Mouse (Mus musculus) heart, adult 2 months (tissue): Measurements from ENCODE around the gene Ptprm. TPM values are rescaled to one million over a fixed set of nuclear protein-coding genes. Genes with fewer than 3 reads are reported as not detected.

ENCODE experiments used
- DNase-seq, 2 experiments: peaks; one replicate each; pipeline ENCODE4 v3.0.0; 2021
- H3K27ac ChIP-seq: fragments of 200-600 bp; 2 replicates; pipeline ENCODE4 v1.8.1; 2022
- H3K27me3 ChIP-seq: fragments of 200-500 bp; 2 replicates; pipeline ENCODE4 v1.6.1; 2012; ENCODE audit warnings: mild to moderate bottlenecking, low read length, inconsistent platforms, mixed read lengths; ENCODE audit not compliant: control insufficient read depth, insufficient read depth
- H3K36me3 ChIP-seq: fragments of 200-500 bp; 2 replicates; pipeline ENCODE4 v1.6.1; 2012; ENCODE audit warnings: low read length, inconsistent platforms; ENCODE audit not compliant: control insufficient read depth, insufficient read depth
- H3K4me1 ChIP-seq: fragments of 200-500 bp; 2 replicates; pipeline ENCODE4 v1.6.1; 2011; ENCODE audit warnings: low read length; ENCODE audit not compliant: control insufficient read depth, insufficient read depth
- H3K4me3 ChIP-seq: fragments of 200-600 bp; 2 replicates; pipeline ENCODE4 v1.8.1; 2022
- H3K79me2 ChIP-seq: fragments of 200-500 bp; replicated peaks from 2 replicates; pipeline ENCODE4 v1.6.1; 2012; ENCODE audit warnings: mild to moderate bottlenecking, inconsistent platforms, low read length, moderate library complexity, mixed read lengths; ENCODE audit not compliant: control insufficient read depth, insufficient read depth
- H3K9ac ChIP-seq: fragments of 200-500 bp; 2 replicates; pipeline ENCODE4 v1.6.1; 2012; ENCODE audit warnings: low read depth, mild to moderate bottlenecking, control low read depth, inconsistent platforms, low read length, mixed read lengths
- CTCF ChIP-seq: fragments of 200-600 bp; IDR thresholded peaks from 2 replicates; pipeline ENCODE4 v1.8.1; 2022; ENCODE audit warnings: antibody characterized with exemption, mild to moderate bottlenecking, moderate library complexity
- EP300 ChIP-seq: fragments of 200-500 bp; IDR thresholded peaks from 2 replicates; pipeline ENCODE4 v1.6.1; 2011; ENCODE audit warnings: low read depth, low read length, control low read depth; ENCODE audit not compliant: insufficient read depth
- POLR2A ChIP-seq: fragments of 200-500 bp; IDR thresholded peaks from 2 replicates; pipeline ENCODE4 v1.6.1; 2011; ENCODE audit warnings: mild to moderate bottlenecking, low read depth, low read length, control low read depth; ENCODE audit not compliant: insufficient read depth
- WGBS: fragments of 180-500 bp; shearing (Covaris S2); methylation state at CpG from one replicate; pipeline ENCODE4 v1.1.7; 2018; 5-methylcytosine and 5-hydroxymethylcytosine counted together
- intact Hi-C: fragments of 180-260 bp; cut with DNase I; formaldehyde crosslinking; loops from one replicate; pipeline ENCODE4 v1.15.1; 2025
- microRNA-seq, 2 experiments: library from miRNA; unstranded; fragments of <30 nt; microRNA quantifications; one replicate each; pipeline ENCODE4 v1.2.0; 2021
- polyA plus RNA-seq: library from polyadenylated mRNA; depleted of rRNA; stranded (reverse); fragments of >200 nt; gene quantifications from 2 replicates; pipeline ENCODE4 v1.2.3, GENCODE M21; 2012
- total RNA-seq, 2 experiments: library from RNA; stranded (reverse); gene quantifications; 2 replicates each; pipeline ENCODE4 v1.2.3; 2021

Gene Ptprm
- total and polyA plus RNA-seq, 3 experiments = 34.6 to 88.5 (median 78.9) TPM

DNA sequence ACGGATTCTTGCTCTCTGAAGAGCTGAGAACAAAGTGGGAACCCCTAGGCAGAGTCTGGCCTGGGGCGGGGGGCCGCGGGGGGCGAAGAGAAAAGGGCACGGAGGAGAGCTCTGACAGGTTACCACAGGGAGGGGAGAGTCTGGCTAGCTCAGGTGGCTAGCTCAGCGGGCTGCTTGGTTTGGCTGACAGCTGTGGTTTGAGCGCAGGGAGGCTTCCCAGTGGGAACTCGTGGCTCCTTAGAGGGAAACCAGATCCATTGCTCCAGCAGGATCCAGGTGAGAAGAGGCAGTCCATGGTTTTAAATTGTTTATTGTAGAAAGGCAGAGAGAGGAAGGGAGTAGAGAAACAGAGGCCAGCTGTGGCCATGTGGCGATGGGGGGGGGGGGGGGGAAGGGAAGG, 689.5 kb downstream of the Ptprm start:
- no peaks in the 10 kb centered on the region for H3K4me1 ChIP-seq
- no peaks in the 10 kb centered on the region for H3K79me2 ChIP-seq
- DNase-seq = no peak
- H3K9ac ChIP-seq = no peak overlapping the region
- intact Hi-C loops = no loop called here
- H3K4me3 ChIP-seq = no peak overlapping the region
- WGBS = 78% methylated on average over 10 of the region's 10 CpGs
- TF ChIP-seq CTCF (no peak), POLR2A (no peak), EP300 (no peak)
- H3K36me3 ChIP-seq = no peaks in the 10 kb centered on the region
- H3K27ac ChIP-seq = no peak overlapping the region
- no peaks in the 10 kb centered on the region for H3K27me3 ChIP-seq

DNA sequence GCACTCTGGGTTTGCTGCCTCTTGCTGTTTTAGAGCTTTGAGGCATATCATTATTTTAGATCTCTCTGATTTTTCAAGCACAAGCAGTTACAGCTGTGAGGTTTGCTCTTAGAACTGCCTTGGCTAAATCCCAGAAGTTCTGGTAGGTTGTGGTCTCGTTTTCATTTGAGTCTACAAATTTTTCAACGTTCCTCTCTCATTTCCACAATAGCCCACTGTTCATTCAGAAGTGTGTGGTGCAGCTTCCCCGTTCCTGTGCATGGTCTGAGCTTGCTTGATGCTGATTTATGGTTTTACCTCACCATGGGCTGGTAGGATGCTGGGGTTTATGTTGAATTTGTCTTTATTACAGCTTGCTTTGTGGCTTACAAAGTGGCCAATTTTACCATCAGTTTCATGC, 695.0 kb downstream of the Ptprm start:
- intact Hi-C loops = no loop called here
- 56% methylated on average over 3 of the region's 3 CpGs for WGBS
- DNase-seq = no peak

DNA sequence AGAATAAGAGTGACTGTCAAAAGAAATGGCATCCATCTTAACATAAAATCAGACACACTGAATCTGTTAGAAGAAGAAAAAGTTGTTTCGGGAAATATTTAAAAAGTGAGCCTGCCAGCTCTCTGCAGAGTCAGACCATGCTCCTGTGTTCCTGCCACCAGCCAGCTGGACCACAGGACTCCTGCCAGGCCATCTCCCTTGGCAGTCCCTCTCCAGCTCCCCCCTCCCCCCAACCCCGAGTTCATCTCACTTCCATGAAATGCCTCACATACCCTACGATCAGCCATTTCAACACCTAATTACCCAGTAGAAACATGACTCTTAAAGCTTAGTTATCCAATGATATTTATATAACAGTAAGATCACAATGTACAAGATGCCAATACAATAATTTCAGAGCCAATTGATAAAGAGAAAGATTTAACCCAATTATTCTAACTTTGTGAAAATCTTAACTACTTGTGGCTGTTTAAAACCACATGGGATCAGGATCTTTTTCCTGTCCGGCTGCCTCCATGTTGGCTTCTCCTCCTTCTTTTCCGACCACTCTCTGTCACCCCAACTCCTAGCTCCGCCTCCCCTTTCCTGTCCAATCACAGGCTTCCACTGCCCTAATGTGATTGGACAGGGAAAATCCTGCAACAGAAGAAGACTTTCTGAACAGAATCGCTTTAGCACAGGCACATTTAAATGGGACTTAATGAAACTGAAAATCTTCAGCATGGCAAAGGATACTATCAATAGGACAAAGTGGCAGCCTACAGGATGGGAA, 716.1 kb downstream of the Ptprm start:
- Histone ChIP-seq H3K9ac (no peak overlapping the region), H3K79me2 (no peaks in the 10 kb centered on the region), H3K4me3 (no peak overlapping the region), H3K4me1 (no peaks in the 10 kb centered on the region), H3K27ac (no peak overlapping the region), H3K36me3 (no peaks in the 10 kb centered on the region), H3K27me3 (no peaks in the 10 kb centered on the region)
- no peak for TF ChIP-seq CTCF
- TF ChIP-seq POLR2A = no peak
- TF ChIP-seq EP300 = no peak
- 69% methylated on average over 7 of the region's 7 CpGs for WGBS
- DNase-seq = peak in 1 of 2 experiments; percentile 8
- intact Hi-C loops = no loop called here

More for the DNA sequence above, 695.0 kb downstream of the Ptprm start:
- H3K36me3 ChIP-seq = no peaks in the 10 kb centered on the region
- H3K4me3 ChIP-seq = no peak overlapping the region
- H3K79me2 ChIP-seq = no peaks in the 10 kb centered on the region
- H3K27ac ChIP-seq = no peak overlapping the region
- H3K4me1 ChIP-seq = no peaks in the 10 kb centered on the region
- no peaks in the 10 kb centered on the region for H3K27me3 ChIP-seq
- no peak overlapping the region for H3K9ac ChIP-seq
- TF ChIP-seq POLR2A (no peak), CTCF (no peak), EP300 (no peak)

DNA sequence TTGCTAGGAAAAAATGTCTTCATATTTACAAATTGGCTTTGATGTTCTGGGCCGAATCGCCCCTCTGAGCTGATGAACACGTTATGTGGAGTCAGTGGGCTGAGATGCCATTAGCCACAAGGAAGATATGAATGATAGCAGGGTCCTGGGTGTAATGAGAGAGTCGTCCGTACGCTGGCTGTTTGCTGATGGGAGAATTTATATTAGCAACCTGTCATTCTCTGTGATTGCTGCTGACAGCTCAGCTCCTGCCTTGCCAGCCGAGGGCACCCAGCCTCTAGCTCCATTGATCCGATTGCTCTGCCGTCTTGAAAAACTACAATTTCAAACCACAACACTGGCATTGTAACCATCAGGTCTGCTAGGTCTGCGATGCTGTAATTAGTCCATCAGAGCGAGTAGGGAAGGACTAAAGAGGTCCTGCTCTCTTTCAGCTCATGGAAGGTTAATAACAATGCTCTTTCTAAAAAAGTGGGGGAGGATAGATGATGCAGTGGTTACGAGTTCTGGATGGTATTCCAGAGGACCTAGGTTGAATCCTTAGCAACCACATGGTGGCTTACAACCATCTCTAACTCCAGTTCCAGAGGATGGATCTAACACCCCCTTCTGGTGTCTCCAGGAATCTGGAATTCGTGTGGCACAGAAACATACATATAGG, 734.1 kb downstream of the Ptprm start:
- H3K4me1 ChIP-seq = no peaks in the 10 kb centered on the region
- no peak overlapping the region for H3K9ac ChIP-seq
- intact Hi-C loops = no loop called here
- no peak overlapping the region for H3K4me3 ChIP-seq
- TF ChIP-seq EP300 (no peak), CTCF (no peak), POLR2A (no peak)
- no peak for DNase-seq
- 75% methylated on average over 13 of the region's 13 CpGs for WGBS
- H3K36me3 ChIP-seq = no peaks in the 10 kb centered on the region
- H3K79me2 ChIP-seq = no peaks in the 10 kb centered on the region
- H3K27me3 ChIP-seq = no peaks in the 10 kb centered on the region
- H3K27ac ChIP-seq = no peak overlapping the region

DNA sequence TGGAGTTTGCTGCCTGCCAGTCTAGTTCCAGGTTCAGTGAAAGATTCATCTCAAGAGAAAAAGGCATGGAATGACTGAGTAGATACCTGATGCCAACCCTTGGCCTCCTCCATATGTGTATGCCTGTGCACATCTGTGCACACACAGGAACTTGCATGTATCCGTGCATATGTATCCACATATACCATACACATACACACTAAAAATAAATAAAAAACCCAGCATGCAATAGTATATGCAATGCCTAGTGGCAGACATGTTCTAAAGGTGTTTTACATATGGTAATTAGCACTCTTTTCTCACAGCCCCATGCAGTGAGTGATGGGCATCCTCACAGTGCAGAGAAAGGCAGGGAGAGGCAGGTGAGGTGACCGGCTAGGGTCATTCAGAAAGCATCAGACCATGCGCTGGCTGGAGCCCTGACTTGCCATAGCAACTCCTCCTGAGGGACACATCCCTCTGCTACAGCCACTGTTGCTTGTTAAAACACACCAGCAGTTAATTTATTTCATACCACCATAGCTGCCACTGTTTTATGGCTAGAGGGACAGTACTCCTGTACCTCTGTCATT, 734.9 kb downstream of the Ptprm start:
- Histone ChIP-seq H3K4me1 (no peaks in the 10 kb centered on the region), H3K9ac (no peak overlapping the region), H3K4me3 (no peak overlapping the region), H3K36me3 (no peaks in the 10 kb centered on the region), H3K79me2 (no peaks in the 10 kb centered on the region), H3K27ac (no peak overlapping the region), H3K27me3 (no peaks in the 10 kb centered on the region)
- 81% methylated on average over 3 of the region's 3 CpGs for WGBS
- intact Hi-C loops = no loop called here
- DNase-seq = no peak
- TF ChIP-seq EP300 (no peak), POLR2A (no peak), CTCF (no peak)

Small RNAs within 50 kb of the gene (microRNA-seq; reads per million reads assigned to microRNA genes)
- gene Mir5709 = 1.9 to 3.4 reads per million in 2 experiments
